Mouse (Mus musculus) ES-Bruce4 (cell line): ENCODE measurements around the gene Yeats2.

ENCODE experiments used
- CTCF ChIP-seq: IDR thresholded peaks from one replicate; pipeline ENCODE4 v1.8.1; 2011; ENCODE audit warnings: low read depth, low read length
- EP300 ChIP-seq: IDR thresholded peaks from 2 replicates; pipeline ENCODE4 v1.6.1; 2011; ENCODE audit warnings: low read depth, low read length; ENCODE audit not compliant: insufficient read depth
- POLR2A ChIP-seq: IDR thresholded peaks from one replicate; pipeline ENCODE4 v1.8.1; 2011; ENCODE audit warnings: low read length; ENCODE audit not compliant: insufficient read depth

- no peak for TF ChIP-seq CTCF
- TF ChIP-seq POLR2A, result no peak
- no peak for TF ChIP-seq EP300
Observed at GRCm38 (mm10) chr16:20238646-20239045, 97.8 kb downstream of the Yeats2 start.
